Mouse (Mus musculus) liver, embryonic 15.5 days (tissue): Measurements from ENCODE around the gene Lekr1. TPM values are rescaled to one million over a fixed set of nuclear protein-coding genes. Genes with fewer than 3 reads are reported as not detected.

Experiments
- microRNA-seq: library from miRNA; unstranded; fragments of <30 nt; microRNA quantifications from one replicate; pipeline ENCODE4, GENCODE M21; 2016
- polyA plus RNA-seq: library from polyadenylated mRNA; unstranded; fragments of >200 nt; fragmentation: Nextera tagmentation; extraction: Ambion mirVana; gene quantifications from 2 replicates; pipeline ENCODE4 v1.2.1, GENCODE M21; 2015

Gene Lekr1
- polyA plus RNA-seq, 1 experiment from 2014 or later: 0.88 TPM

Small RNA genes lying within 50 kb of the gene (microRNA-seq; reads per million reads assigned to microRNA genes)
- 1.3 reads per million for gene Mir8120

Other genes starting within 250 kb of the Lekr1 start
- gene Tiparp, start 137.8 kb upstream of the Lekr1 start, polyA plus RNA-seq: 6.6 and 6.9 TPM in 2 replicates